Mouse (Mus musculus) heart, postnatal 10 days (tissue): ENCODE measurements around the gene Fndc11. TPM values are rescaled to one million over a fixed set of nuclear protein-coding genes. Genes with fewer than 3 reads are reported as not detected.
"Not testable (repeated sequence)": the region's sequence is repeated elsewhere in the genome, so short reads cannot be mapped to it uniquely, and the experiment has no call there.

Experiments
- DNase-seq, 2 experiments: peaks; one replicate each; pipeline ENCODE4 v3.0.0; 2021
- intact Hi-C: fragments of 180-260 bp; cut with DNase I; formaldehyde crosslinking; loops from one replicate; pipeline ENCODE4 v1.15.1; 2025
- total RNA-seq, 2 experiments: library from RNA; stranded (reverse); gene quantifications; 2 replicates each; pipeline ENCODE4 v1.2.3; 2021

Gene Fndc11
- under 1 TPM in 1 of 2 experiments, not detected in 1; 0.30 TPM for total RNA-seq

- DNase-seq: peak; percentile 85 to 86
- intact Hi-C loops: loop anchor here (2.0 kb wide), 1 partner anchor 33 kb away; the partner anchor contains the start of gene Ppdpf
Observed at GRCm38 (mm10) chr2:181219538-181220216, at the start of gene Fndc11. Fndc11 (plus strand) TSS chr2:181220013.

GRCm38 (mm10) chr2:181174646-181175045, 45.2 kb upstream of the Fndc11 start:
- intact Hi-C loops: no loop called here
- DNase-seq: no peak

- intact Hi-C loops: no loop called here
- no peak for DNase-seq
Observed at GRCm38 (mm10) chr2:181178015-181178414, 41.8 kb upstream of the Fndc11 start.

GRCm38 (mm10) chr2:181178471-181178870, 41.3 kb upstream of the Fndc11 start:
- intact Hi-C loops: no loop called here

GRCm38 (mm10) chr2:181180898-181181297, 38.9 kb upstream of the Fndc11 start:
- peak; percentile 10 to 12 for DNase-seq
- intact Hi-C loops: no loop called here

More at GRCm38 (mm10) chr2:181178471-181178870, 41.3 kb upstream of the Fndc11 start:
- DNase-seq: no peak

GRCm38 (mm10) chr2:181186635-181187034, 33.2 kb upstream of the Fndc11 start:
- DNase-seq: peak; percentile 92
- intact Hi-C loops: loop anchor here (1.0 to 5.0 kb wide), 5 partner anchors 34 to 311 kb away; partner anchors contain the start of genes Fndc11, Helz2 and Tpd52l2

GRCm38 (mm10) chr2:181187121-181188000, 32.5 kb upstream of the Fndc11 start, which contains the start of gene Ppdpf:
Ppdpf (plus strand) TSS chr2:181187247.
- peak; percentile 93 to 94 for DNase-seq
- intact Hi-C loops: loop anchor here (1.0 to 5.0 kb wide), 4 partner anchors 33 to 310 kb away; partner anchors contain the start of genes Fndc11, Helz2 and Tpd52l2

- peak; percentile 15 to 29 for DNase-seq
- intact Hi-C loops: loop anchor here (5.0 kb wide), 2 partner anchors 54 to 309 kb away; partner anchors contain the start of genes Helz2 and Tpd52l2
Observed at GRCm38 (mm10) chr2:181188681-181189080, 31.1 kb upstream of the Fndc11 start.

- intact Hi-C loops: loop anchor here (5.0 kb wide), 2 partner anchors 53 to 308 kb away; partner anchors contain the start of genes Helz2 and Tpd52l2
- no peak for DNase-seq
Observed at GRCm38 (mm10) chr2:181189321-181189720, 30.5 kb upstream of the Fndc11 start.

GRCm38 (mm10) chr2:181191385-181191784, 28.4 kb upstream of the Fndc11 start:
- DNase-seq, intact Hi-C loops: not testable (repeated sequence)

GRCm38 (mm10) chr2:181191936-181192335, 27.9 kb upstream of the Fndc11 start:
- intact Hi-C loops: no loop called here
- no peak for DNase-seq

- no peak for DNase-seq
- intact Hi-C loops: no loop called here
Observed at GRCm38 (mm10) chr2:181193044-181193443, 26.8 kb upstream of the Fndc11 start.

- intact Hi-C loops: no loop called here
- no peak for DNase-seq
Observed at GRCm38 (mm10) chr2:181196628-181197300, 23.0 kb upstream of the Fndc11 start.

GRCm38 (mm10) chr2:181201606-181202005, 18.2 kb upstream of the Fndc11 start:
- DNase-seq: no peak
- intact Hi-C loops: no loop called here

GRCm38 (mm10) chr2:181202422-181202821, 17.4 kb upstream of the Fndc11 start, which contains the start of gene Ptk6:
Ptk6 (minus strand) TSS chr2:181202789.
- intact Hi-C loops: no loop called here

GRCm38 (mm10) chr2:181202886-181203285, 16.9 kb upstream of the Fndc11 start:
- intact Hi-C loops: no loop called here
- no peak for DNase-seq

More at GRCm38 (mm10) chr2:181202422-181202821, 17.4 kb upstream of the Fndc11 start, which contains the start of gene Ptk6:
- no peak for DNase-seq

GRCm38 (mm10) chr2:181205678-181206077, 14.1 kb upstream of the Fndc11 start:
- DNase-seq: no peak
- intact Hi-C loops: no loop called here

GRCm38 (mm10) chr2:181206118-181206517, 13.7 kb upstream of the Fndc11 start:
- no peak for DNase-seq
- intact Hi-C loops: no loop called here

- DNase-seq: peak in 1 of 2 experiments; percentile 29
- intact Hi-C loops: no loop called here
Observed at GRCm38 (mm10) chr2:181212389-181213020, 7.3 kb upstream of the Fndc11 start.

GRCm38 (mm10) chr2:181213021-181213445, 6.8 kb upstream of the Fndc11 start, which contains the start of gene Srms:
Srms (minus strand) TSS chr2:181213185.
- DNase-seq: peak; percentile 29 to 36
- intact Hi-C loops: no loop called here
